Mouse (Mus musculus) hindbrain, embryonic 12.5 days (tissue): Measurements from ENCODE around the gene Sars2. TPM values are rescaled to one million over a fixed set of nuclear protein-coding genes. Genes with fewer than 3 reads are reported as not detected.
"Not testable (repeated sequence)": the region's sequence is repeated elsewhere in the genome, so short reads cannot be mapped to it uniquely, and the experiment has no call there.

Source experiments
- ATAC-seq: fragments of 200-750 bp; cut with Nextera tagmentation; 2 replicates; pipeline ENCODE4 v1.8.0; 2017; ENCODE audit warnings: moderate TSS enrichment; ENCODE audit not compliant: low FRiP score
- H3K27ac ChIP-seq: fragments of 300-500 bp; sonication (generic); 2 replicates; pipeline ENCODE4 v1.5.1; 2016; ENCODE audit warnings: mild to moderate bottlenecking
- H3K27me3 ChIP-seq: fragments of 300-500 bp; sonication (generic); 2 replicates; pipeline ENCODE4 v1.6.1; 2016; ENCODE audit warnings: mild to moderate bottlenecking
- H3K36me3 ChIP-seq: fragments of 300-500 bp; sonication (generic); 2 replicates; pipeline ENCODE4 v1.6.1; 2016; ENCODE audit warnings: mild to moderate bottlenecking
- H3K4me1 ChIP-seq: fragments of 300-500 bp; sonication (generic); 2 replicates; pipeline ENCODE4 v1.6.1; 2016
- H3K4me2 ChIP-seq: fragments of 300-500 bp; sonication (generic); replicated peaks from 2 replicates; pipeline ENCODE4 v1.6.1; 2016; ENCODE audit warnings: mild to moderate bottlenecking
- H3K4me3 ChIP-seq: fragments of 300-500 bp; sonication (generic); 2 replicates; pipeline ENCODE4 v1.5.1; 2016; ENCODE audit warnings: mild to moderate bottlenecking
- H3K9ac ChIP-seq: fragments of 300-500 bp; sonication (generic); 2 replicates; pipeline ENCODE4 v1.6.1; 2016; ENCODE audit warnings: mild to moderate bottlenecking, moderate library complexity
- H3K9me3 ChIP-seq: fragments of 300-500 bp; sonication (generic); replicated peaks from 2 replicates; pipeline ENCODE4 v1.6.1; 2016; ENCODE audit warnings: mild to moderate bottlenecking
- WGBS: fragments of 180-500 bp; shearing (Covaris S2); methylation state at CpG from one replicate; pipeline ENCODE4 v1.1.7; 2016; 5-methylcytosine and 5-hydroxymethylcytosine counted together
- polyA plus RNA-seq: library from polyadenylated mRNA; unstranded; fragments of >200 nt; fragmentation: Nextera tagmentation; extraction: Ambion mirVana; gene quantifications from 2 replicates; pipeline ENCODE4 v1.2.1, GENCODE M21; 2016

Sars2 gene
- 25.7 and 28.0 TPM in 2 replicates for polyA plus RNA-seq

DNA sequence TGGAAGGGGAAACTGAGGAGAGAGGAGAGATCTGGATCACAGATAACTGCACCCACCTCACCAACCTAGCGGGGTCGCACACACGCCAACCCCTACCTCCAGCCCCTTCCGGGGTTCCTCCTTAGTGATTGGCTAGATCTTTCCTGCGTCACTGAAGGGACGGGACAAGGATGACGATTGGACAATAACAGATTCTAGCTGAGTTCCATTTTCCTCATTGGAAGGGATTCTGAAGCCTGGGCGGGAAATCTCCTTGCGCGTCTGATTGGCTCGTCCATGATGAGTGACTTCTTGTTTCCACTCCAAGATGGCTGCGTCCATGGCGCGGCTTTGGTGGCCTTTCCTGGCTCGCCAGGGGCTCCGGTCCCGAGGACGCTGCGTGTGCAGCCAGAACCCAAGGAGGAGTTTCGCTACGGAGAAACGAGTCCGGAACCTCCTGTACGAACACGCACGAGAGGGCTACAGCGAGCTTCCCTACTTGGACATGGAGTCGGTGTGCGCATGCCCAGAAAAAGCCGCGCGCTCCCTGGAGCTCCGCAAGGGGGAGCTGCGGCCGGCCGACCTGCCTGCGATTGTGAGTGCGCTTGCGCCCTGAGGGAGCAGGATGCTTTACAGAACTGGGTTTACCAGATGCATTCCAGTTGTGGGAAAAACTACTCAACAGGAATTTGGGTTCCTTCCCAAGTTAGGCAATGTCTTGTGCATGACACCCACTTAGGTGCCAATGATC, at the start of gene Sars2, which contains the start of gene Mrps12:
TSS of gene Sars2 (plus strand) at position 284 of the 730 bp plus-strand sequence.
TSS of gene Mrps12 (minus strand) at position 112 of the 730 bp plus-strand sequence.
- Histone ChIP-seq H3K4me1 (peaks cover 13% of the 10 kb centered on the region), H3K4me2 (peak within 1 kb of the TSS; percentile 91), H3K27ac (peak within 1 kb of the TSS; percentile 76), H3K9me3 (no peaks in the 10 kb centered on the region), H3K9ac (peak within 1 kb of the TSS; percentile 86), H3K4me3 (peak within 1 kb of the TSS; percentile 56), H3K36me3 (peaks cover 50% of the 10 kb centered on the region), H3K27me3 (no peaks in the 10 kb centered on the region)
- under 1% methylated on average over 39 of the region's 39 CpGs for WGBS
- ATAC-seq = peak; percentile 99

DNA sequence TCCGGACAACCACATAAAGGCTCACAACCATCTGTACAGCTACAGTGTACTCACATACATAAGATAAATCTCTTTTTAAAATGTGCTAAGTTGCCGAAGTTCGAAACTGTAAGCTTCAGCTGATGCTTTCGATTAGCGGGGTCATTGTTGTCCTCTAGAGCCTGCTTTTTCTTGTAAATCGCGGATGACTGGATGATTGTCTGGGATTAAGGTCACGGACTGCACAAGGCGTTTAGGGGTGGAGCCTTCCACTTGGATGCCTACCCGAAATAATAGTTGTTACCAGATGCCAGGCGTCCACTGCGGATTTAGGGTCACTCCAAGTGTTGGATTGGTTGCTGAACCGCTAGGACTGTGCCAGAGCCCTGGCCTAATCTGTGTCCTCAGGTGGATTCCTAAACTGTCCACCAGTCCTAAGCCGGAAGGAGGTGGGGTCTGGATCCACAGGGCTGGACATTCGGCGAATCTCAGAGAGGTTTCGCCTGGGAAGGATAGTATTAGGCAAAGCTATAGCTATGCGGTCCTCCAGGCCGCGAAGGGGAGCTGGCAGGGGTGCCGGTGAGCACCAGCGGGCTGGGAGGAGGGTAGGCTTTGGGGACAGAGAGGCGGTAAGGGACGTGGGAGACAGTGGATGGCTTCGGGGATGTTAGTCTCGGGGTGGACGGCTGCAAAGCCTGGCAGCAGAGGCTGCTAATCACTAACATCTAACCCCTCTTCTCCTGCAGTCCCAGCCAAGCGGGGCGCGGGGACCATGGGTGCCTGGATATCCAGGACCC, 49.1 kb upstream of the Sars2 start, which contains the start of gene Fbxo27:
TSS of gene Fbxo27 (plus strand) at position 305 of the 776 bp plus-strand sequence.
- H3K9ac ChIP-seq = peak within 1 kb of the TSS; percentile 72

DNA sequence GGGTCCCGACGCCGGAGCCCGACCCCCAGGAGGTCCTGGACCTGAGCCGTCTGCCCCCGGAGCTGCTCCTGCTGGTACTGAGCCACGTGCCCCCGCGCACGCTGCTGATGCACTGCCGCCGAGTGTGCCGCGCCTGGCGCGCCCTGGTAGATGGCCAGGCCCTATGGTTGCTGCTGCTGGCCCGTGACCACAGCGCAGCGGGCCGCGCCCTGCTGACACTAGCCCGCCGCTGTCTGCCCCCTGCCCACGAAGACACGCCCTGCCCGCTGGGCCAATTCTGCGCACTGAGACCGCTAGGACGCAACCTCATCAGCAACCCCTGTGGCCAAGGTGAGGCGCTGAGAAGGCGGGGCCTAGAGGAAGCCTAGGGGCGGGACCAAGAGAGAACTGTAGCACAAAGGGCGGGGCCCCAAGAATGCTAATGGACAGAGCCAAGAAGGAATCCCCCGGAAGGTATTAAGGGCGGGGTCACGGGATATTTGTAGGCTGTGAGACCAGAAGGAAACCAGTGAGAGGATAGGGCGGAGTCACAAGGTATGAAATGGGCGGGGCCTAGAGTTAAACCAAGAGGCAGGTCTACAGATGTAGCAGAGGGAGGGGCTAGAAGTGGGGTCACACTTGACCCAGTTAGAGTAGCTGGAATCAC, 48.3 kb upstream of the Sars2 start:
- H3K9me3 ChIP-seq = no peaks in the 10 kb centered on the region
- no peak overlapping the region for H3K27ac ChIP-seq

More for the DNA sequence above, 49.1 kb upstream of the Sars2 start, which contains the start of gene Fbxo27:
- peak within 1 kb of the TSS; percentile 90 for H3K4me2 ChIP-seq
- ATAC-seq = peak; percentile 44
- peaks cover 17% of the 10 kb centered on the region for H3K4me1 ChIP-seq
- no peaks in the 10 kb centered on the region for H3K9me3 ChIP-seq
- H3K4me3 ChIP-seq = peak within 1 kb of the TSS; percentile 57
- H3K27me3 ChIP-seq = peaks cover 27% of the 10 kb centered on the region
- WGBS = 24% methylated on average over 30 of the region's 30 CpGs
- no peak within 1 kb of the TSS for H3K27ac ChIP-seq
- H3K36me3 ChIP-seq = no peaks in the 10 kb centered on the region

DNA sequence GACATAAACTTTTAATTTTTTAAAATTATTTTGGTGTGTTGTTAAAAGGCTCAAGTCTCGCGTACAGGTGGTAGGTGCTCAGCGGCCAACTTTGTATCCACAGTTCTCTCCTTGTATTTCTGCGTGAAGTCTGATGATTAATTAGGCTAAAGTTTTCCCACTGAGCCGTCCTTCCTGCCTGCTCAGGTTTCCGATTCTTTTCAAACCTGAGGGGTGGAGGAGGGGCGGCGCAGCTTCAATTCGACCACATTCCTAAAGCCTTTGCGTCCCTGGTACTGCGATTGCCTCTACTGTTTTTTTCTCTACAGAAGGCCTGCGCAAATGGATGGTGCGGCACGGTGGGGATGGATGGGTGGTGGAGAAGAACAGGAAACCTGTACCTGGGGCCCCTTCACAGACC, 47.4 kb upstream of the Sars2 start:
- no peak for ATAC-seq
- 5% methylated on average over 14 of the region's 14 CpGs for WGBS
- H3K36me3 ChIP-seq = no peaks in the 10 kb centered on the region
- H3K9me3 ChIP-seq = no peaks in the 10 kb centered on the region
- H3K27me3 ChIP-seq = peaks cover 27% of the 10 kb centered on the region
- peak overlapping the region; percentile 90 for H3K4me2 ChIP-seq
- no peak overlapping the region for H3K4me3 ChIP-seq
- peaks cover 17% of the 10 kb centered on the region for H3K4me1 ChIP-seq
- H3K27ac ChIP-seq = no peak overlapping the region
- H3K9ac ChIP-seq = no peak overlapping the region; the same call in 1 of the 2 replicates

More for the DNA sequence above, 48.3 kb upstream of the Sars2 start:
- no peaks in the 10 kb centered on the region for H3K36me3 ChIP-seq
- WGBS = 1% methylated on average over 38 of the region's 38 CpGs
- peak overlapping the region; percentile 57 for H3K4me3 ChIP-seq
- ATAC-seq = peak; percentile 80
- peaks cover 27% of the 10 kb centered on the region for H3K27me3 ChIP-seq
- H3K9ac ChIP-seq = peak overlapping the region; percentile 72
- peak overlapping the region; percentile 90 for H3K4me2 ChIP-seq
- peaks cover 17% of the 10 kb centered on the region for H3K4me1 ChIP-seq

DNA sequence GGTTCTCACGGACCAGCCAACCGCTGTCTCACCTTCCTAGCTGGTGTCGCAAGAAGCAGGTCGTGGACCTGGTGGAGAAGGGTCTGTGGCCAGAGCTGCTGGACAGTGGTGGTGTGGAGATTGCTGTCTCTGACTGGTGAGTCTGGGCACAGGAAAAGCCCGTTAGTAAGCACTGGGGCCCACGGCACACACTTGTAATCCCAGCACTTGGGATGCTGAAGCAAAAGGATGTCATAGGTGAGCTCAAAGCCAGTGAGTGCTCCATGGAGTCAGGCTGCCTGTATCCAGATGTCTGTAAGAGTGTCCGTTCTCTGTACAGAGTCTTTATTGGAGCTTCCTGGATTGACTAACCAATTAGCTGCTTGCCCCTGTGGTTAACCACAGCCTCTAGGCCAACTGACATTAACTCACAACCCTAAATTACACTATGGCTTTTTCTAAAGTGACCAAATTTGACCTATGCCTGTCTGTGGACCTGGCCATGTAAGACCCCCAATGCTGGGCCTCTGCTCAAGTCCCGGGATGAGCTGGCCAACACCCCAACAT, 46.8 kb upstream of the Sars2 start:
- Histone ChIP-seq H3K27ac (no peak overlapping the region), H3K4me1 (peaks cover 17% of the 10 kb centered on the region), H3K36me3 (no peaks in the 10 kb centered on the region), H3K4me2 (peak overlapping the region; percentile 90; the same call in 1 of the 2 replicates), H3K9ac (no peak overlapping the region), H3K27me3 (peaks cover 27% of the 10 kb centered on the region), H3K9me3 (no peaks in the 10 kb centered on the region; the same call in 1 of the 2 replicates), H3K4me3 (no peak overlapping the region)
- 57% methylated on average over 8 of the region's 8 CpGs for WGBS
- ATAC-seq = no peak

DNA sequence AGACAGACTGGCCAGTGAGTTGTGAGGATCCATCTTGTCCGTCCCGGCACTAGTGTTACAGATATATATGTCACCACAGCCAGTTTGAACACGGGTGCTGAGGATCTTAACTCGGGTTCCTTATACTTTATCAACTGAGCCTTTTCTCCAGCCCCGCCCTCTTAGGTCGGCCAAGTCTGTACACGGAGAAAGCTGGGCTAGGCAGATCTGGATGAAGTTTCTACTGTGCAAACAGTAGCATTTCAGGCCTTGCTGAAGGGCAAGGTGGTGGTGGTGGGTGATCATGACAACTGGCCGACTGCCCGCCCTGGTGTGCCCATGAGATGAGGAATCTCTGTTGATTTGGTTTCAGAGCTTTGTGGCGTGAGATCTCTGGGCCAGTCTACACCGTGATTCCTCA, 44.5 kb upstream of the Sars2 start:
- Histone ChIP-seq H3K9me3 (no peaks in the 10 kb centered on the region; the same call in 1 of the 2 replicates), H3K36me3 (no peaks in the 10 kb centered on the region), H3K27me3 (peaks cover 27% of the 10 kb centered on the region), H3K27ac (no peak overlapping the region), H3K9ac (no peak overlapping the region), H3K4me2 (no peak overlapping the region), H3K4me1 (peaks cover 17% of the 10 kb centered on the region), H3K4me3 (no peak overlapping the region)
- 94% methylated on average over 11 of the region's 11 CpGs for WGBS
- ATAC-seq = no peak

GRCm38 (mm10) chr7:28700269-28700668, 41.5 kb upstream of the Sars2 start:
- no peak overlapping the region for H3K4me2 ChIP-seq
- no peaks in the 10 kb centered on the region; the same call in 1 of the 2 replicates for H3K9me3 ChIP-seq
- H3K27ac ChIP-seq = no peak overlapping the region
- H3K9ac ChIP-seq = no peak overlapping the region
- no peak for ATAC-seq
- no peak overlapping the region for H3K4me3 ChIP-seq
- no peaks in the 10 kb centered on the region for H3K36me3 ChIP-seq
- WGBS = 97% methylated on average over 4 of the region's 4 CpGs
- H3K27me3 ChIP-seq = no peaks in the 10 kb centered on the region
- H3K4me1 ChIP-seq = no peaks in the 10 kb centered on the region

DNA sequence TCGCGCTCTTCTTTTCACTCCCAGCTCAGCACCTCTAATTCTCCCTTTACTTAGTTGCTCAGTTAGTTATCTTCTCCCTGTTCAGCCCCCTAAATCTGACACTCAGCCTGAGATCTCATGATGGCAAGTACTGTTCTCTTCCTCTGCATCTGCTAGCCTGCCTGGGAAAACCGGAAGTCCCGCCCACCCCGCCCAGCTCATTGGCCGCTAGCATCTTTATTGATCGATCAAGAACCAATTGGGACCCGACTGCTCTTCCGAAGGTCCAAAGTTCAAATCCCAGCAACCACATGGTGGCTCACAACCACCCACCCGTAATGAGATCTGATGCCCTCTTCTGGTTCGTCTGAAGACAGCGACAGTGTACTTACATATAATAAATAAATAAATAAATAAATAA, 40.5 kb upstream of the Sars2 start:
- H3K27ac ChIP-seq, ATAC-seq, H3K4me1 ChIP-seq, H3K27me3 ChIP-seq, H3K9me3 ChIP-seq, H3K4me3 ChIP-seq, H3K36me3 ChIP-seq, H3K9ac ChIP-seq, H3K4me2 ChIP-seq: not testable (repeated sequence)
- 97% methylated on average over 12 of the region's 12 CpGs for WGBS

DNA sequence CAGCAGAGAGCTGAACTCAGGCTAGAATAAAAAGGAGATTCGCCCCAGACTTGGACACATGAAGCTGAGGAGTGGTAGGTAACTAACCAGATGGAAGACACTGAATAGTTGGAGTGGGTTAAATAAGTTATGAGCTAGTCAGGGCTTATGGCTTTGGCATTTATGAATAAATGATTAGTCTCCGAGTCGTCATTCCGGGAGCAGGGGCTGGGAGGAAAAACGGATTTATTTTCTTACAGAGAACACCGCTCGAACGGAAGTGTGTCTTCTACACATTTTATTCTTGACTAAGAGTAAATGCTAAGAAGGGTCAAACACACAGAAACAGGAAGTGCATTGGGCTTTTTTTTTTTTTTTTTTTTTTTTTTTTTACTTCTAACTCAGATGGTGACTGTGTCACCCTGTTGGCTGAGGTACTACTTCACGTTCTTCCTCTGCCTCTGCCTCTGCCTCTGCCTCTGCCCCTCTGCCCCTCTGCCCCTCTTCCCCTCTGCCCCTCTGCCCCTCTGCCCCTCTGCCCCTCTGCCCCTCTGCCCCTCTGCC, 39.1 kb upstream of the Sars2 start:
- ATAC-seq = no peak
- Histone ChIP-seq H3K27me3 (no peaks in the 10 kb centered on the region), H3K4me2 (no peak overlapping the region), H3K9me3 (no peaks in the 10 kb centered on the region; the same call in 1 of the 2 replicates), H3K27ac (no peak overlapping the region), H3K4me3 (no peak overlapping the region), H3K36me3 (no peaks in the 10 kb centered on the region), H3K4me1 (no peaks in the 10 kb centered on the region), H3K9ac (no peak overlapping the region)
- WGBS = 78% methylated on average over 9 of the region's 9 CpGs

DNA sequence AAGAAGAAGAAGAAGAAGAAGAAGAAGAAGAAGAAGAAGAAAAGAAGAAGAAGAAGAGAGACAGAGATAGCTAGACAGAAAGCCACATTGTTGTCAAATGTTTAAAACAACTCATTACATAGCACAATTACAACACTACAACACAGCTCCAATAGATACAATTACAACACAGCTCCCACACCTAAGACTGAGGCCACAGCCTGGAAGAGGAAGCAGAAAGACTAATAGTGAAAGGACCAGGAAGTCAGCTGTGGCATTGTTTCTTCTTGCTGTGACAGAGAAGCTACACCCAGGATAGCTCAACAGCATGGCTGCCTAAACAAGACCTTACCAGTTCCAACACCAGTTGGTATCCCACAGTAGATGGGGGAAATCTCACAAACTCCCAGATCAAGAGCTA, 32.3 kb upstream of the Sars2 start:
- no peak overlapping the region for H3K4me2 ChIP-seq
- H3K27ac ChIP-seq = no peak overlapping the region
- H3K4me3 ChIP-seq = no peak overlapping the region
- no peaks in the 10 kb centered on the region for H3K4me1 ChIP-seq
- no peak for ATAC-seq
- no peaks in the 10 kb centered on the region for H3K36me3 ChIP-seq
- H3K9me3 ChIP-seq = no peaks in the 10 kb centered on the region
- no peaks in the 10 kb centered on the region for H3K27me3 ChIP-seq
- no peak overlapping the region for H3K9ac ChIP-seq

GRCm38 (mm10) chr7:28710962-28711361, 30.8 kb upstream of the Sars2 start:
- Histone ChIP-seq H3K9me3 (no peaks in the 10 kb centered on the region), H3K4me3 (no peak overlapping the region), H3K27me3 (no peaks in the 10 kb centered on the region), H3K4me1 (no peaks in the 10 kb centered on the region), H3K36me3 (no peaks in the 10 kb centered on the region), H3K27ac (no peak overlapping the region), H3K9ac (no peak overlapping the region), H3K4me2 (no peak overlapping the region)
- 66% methylated on average over 3 of the region's 3 CpGs for WGBS
- ATAC-seq = no peak
